Mouse (Mus musculus) midbrain, postnatal 0 days (tissue): ENCODE data around the gene Katnb1. TPM values are rescaled to one million over a fixed set of nuclear protein-coding genes. Genes with fewer than 3 reads are reported as not detected.

Source experiments
- ATAC-seq: fragments of 200-750 bp; cut with Nextera tagmentation; 2 replicates; pipeline ENCODE4 v1.8.0; 2017; ENCODE audit warnings: moderate number of reproducible peaks, mild to moderate bottlenecking, moderate TSS enrichment, moderate library complexity; ENCODE audit not compliant: low FRiP score
- DNase-seq: peaks from one replicate; pipeline ENCODE4 v3.0.0-alpha.2; 2015; ENCODE audit warnings: low spot score
- H3K27ac ChIP-seq: fragments of 300-500 bp; sonication (generic); 2 replicates; pipeline ENCODE4 v1.5.1; 2014; ENCODE audit warnings: low read depth, mild to moderate bottlenecking, low read length, mixed read lengths
- H3K27me3 ChIP-seq: fragments of 300-500 bp; sonication (generic); 2 replicates; pipeline ENCODE4 v1.6.1; 2014; ENCODE audit warnings: low read length, control low read depth, mixed read lengths; ENCODE audit not compliant: insufficient read depth
- H3K36me3 ChIP-seq: fragments of 300-500 bp; sonication (generic); 2 replicates; pipeline ENCODE4 v1.6.1; 2014; ENCODE audit warnings: low read length, control low read depth, mixed read lengths; ENCODE audit not compliant: insufficient read depth
- H3K4me1 ChIP-seq: fragments of 300-500 bp; sonication (generic); 2 replicates; pipeline ENCODE4 v1.6.1; 2014; ENCODE audit warnings: mild to moderate bottlenecking, control low read depth, antibody characterized with exemption, low read length, mixed read lengths; ENCODE audit not compliant: insufficient read depth
- H3K4me2 ChIP-seq: fragments of 300-500 bp; sonication (generic); 2 replicates; pipeline ENCODE4 v1.6.1; 2014; ENCODE audit warnings: low read depth, mild to moderate bottlenecking, low read length, mixed read lengths; ENCODE audit not compliant: poor library complexity, severe bottlenecking
- H3K4me3 ChIP-seq: fragments of 300-500 bp; sonication (generic); 2 replicates; pipeline ENCODE4 v1.5.1; 2014; ENCODE audit warnings: low read depth, mild to moderate bottlenecking, low read length, moderate library complexity
- H3K9ac ChIP-seq: fragments of 300-500 bp; sonication (generic); replicated peaks from 2 replicates; pipeline ENCODE4 v1.6.1; 2014; ENCODE audit warnings: mild to moderate bottlenecking, low read length, moderate library complexity, mixed read lengths; ENCODE audit not compliant: poor library complexity, severe bottlenecking
- H3K9me3 ChIP-seq: fragments of 300-500 bp; sonication (generic); 2 replicates; pipeline ENCODE4 v1.6.1; 2016; ENCODE audit warnings: low read length, control low read depth
- CTCF ChIP-seq: IDR thresholded peaks from 2 replicates; pipeline ENCODE4 v1.5.1; 2016; ENCODE audit warnings: antibody characterized with exemption, mild to moderate bottlenecking
- WGBS: fragments of 180-500 bp; shearing (Covaris S2); extraction: QIAGEN DNeasy Blood & Tissue Kit; methylation state at CpG from one replicate; pipeline ENCODE4 v1.1.7; 2014; 5-methylcytosine and 5-hydroxymethylcytosine counted together
- polyA plus RNA-seq: library from polyadenylated mRNA; unstranded; fragments of >200 nt; fragmentation: Nextera tagmentation; extraction: Ambion mirVana; gene quantifications from 2 replicates; pipeline ENCODE4 v1.2.1, GENCODE M21; 2015
- total RNA-seq: library from RNA; depleted of rRNA; stranded (reverse); fragments of >200 nt; gene quantifications from 2 replicates; pipeline ENCODE4 v1.2.3, GENCODE M21; 2014

Gene Katnb1
- total and polyA plus RNA-seq, 2 experiments from 2014 or later = 52.5 to 61.6 TPM

GRCm38 (mm10) chr8:95142985-95143804 lies 62.2 kb downstream of the Katnb1 start:
- peak; percentile 71 for DNase-seq
- H3K36me3 ChIP-seq = no peaks in the 10 kb centered on the region
- peak overlapping the region; percentile 79 for H3K4me3 ChIP-seq
- no peak for TF ChIP-seq CTCF
- peaks cover 21% of the 10 kb centered on the region for H3K4me1 ChIP-seq
- peak overlapping the region; percentile 77 for H3K27ac ChIP-seq
- H3K27me3 ChIP-seq = no peaks in the 10 kb centered on the region; the same call in 1 of the 2 replicates
- 9% methylated on average over 17 of the region's 17 CpGs for WGBS
- ATAC-seq = peak; percentile 52
- no peaks in the 10 kb centered on the region for H3K9me3 ChIP-seq
- H3K9ac ChIP-seq = peak overlapping the region; percentile 92
- H3K4me2 ChIP-seq = peak overlapping the region; percentile 95

DNA sequence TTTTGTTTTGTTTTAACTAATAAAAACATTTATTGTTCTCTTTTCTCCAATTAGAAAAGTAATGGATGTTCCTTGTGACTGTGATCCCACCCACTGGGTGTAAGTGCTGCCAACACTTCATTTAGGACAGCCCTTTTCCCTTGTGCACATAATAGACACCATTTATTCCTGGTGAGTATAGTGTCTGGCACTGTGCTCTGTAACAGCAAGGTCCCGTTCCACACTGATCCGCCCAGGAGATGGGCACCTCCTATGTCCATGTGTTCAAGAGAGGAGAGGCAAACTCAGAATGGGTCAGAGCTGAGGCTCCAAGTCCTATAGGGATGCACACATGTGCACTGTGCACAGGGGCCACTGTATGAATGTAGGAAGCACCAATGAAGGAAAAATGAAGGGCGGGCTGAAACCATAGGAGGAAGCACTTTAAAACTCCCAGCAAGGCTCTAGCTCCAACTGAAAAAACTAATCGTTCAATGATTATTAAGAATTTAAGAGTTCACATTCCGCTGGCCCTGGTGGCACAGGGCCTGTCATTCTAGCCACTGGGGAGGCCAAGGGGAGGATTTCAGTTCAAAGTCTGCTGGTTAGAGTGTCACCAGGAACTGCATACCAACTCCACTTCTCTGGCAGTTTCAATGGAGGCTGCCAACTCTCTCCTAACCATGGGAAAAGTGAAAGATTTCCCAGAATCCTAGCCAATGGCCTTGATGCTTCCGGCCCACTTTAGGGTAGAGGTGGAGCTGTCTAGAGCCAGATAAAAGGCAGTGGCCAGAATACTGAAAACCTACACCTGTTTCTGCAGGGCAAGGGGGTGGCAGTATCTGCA lies 63.0 kb downstream of the Katnb1 start:
- ATAC-seq (0 out of 2 replicates have a peak, but pooled peaks have one; percentile 9), DNase-seq (peak; percentile 53)
- no peak overlapping the region for H3K9ac ChIP-seq
- no peaks in the 10 kb centered on the region for H3K9me3 ChIP-seq
- WGBS = 65% methylated on average over 6 of the region's 6 CpGs
- H3K27me3 ChIP-seq = no peaks in the 10 kb centered on the region
- H3K36me3 ChIP-seq = no peaks in the 10 kb centered on the region
- H3K4me3 ChIP-seq = no peak overlapping the region
- TF ChIP-seq CTCF = no peak
- no peak overlapping the region for H3K4me2 ChIP-seq
- peaks cover 21% of the 10 kb centered on the region for H3K4me1 ChIP-seq
- H3K27ac ChIP-seq = peak overlapping the region; percentile 77

GRCm38 (mm10) chr8:95144631-95145015 lies 63.6 kb downstream of the Katnb1 start:
- no peak overlapping the region for H3K27ac ChIP-seq
- DNase-seq (no peak), ATAC-seq (no peak)
- H3K9me3 ChIP-seq = no peaks in the 10 kb centered on the region
- H3K4me2 ChIP-seq = no peak overlapping the region
- H3K4me3 ChIP-seq = no peak overlapping the region
- TF ChIP-seq CTCF = no peak
- H3K36me3 ChIP-seq = no peaks in the 10 kb centered on the region
- H3K27me3 ChIP-seq = no peaks in the 10 kb centered on the region
- peaks cover 21% of the 10 kb centered on the region for H3K4me1 ChIP-seq
- WGBS = 42% methylated on average over 2 of the region's 2 CpGs
- H3K9ac ChIP-seq = no peak overlapping the region

DNA sequence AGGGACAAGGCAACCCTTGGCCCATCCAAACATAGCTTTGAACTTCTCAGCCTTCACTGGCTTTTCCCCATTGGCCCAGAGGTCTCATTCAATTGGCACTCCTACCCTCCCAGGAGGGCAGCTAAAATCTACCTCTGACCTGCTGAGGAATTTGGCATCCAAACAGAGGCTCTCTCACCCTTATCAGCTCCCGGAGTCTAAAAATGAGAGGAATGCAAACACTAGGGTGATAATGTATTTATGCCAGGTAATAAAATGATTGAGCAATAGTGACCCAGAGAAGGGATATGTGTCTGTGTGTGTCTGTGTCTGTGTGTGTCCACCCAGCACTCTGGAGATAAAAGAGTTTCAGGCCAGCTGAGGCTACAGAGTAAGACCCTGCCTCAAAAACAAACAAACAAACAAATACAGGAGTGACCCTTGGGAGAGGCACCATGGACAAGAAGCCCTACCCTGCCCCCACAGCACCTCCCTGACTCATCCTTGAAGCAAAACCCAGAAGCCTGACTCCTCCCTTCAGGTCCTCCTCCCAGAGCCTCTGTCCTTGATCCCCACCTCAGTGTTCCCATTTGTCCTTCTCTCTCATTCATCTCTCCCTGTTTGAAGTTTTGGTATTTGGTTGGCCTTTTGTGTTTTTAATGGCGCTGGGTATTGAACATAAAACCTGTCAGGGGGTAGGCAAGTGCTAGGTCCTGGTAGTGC lies 65.2 kb downstream of the Katnb1 start:
- Histone ChIP-seq H3K36me3 (no peaks in the 10 kb centered on the region), H3K27me3 (no peaks in the 10 kb centered on the region), H3K4me1 (peaks cover 16% of the 10 kb centered on the region), H3K4me2 (no peak overlapping the region), H3K27ac (no peak overlapping the region), H3K9ac (no peak overlapping the region), H3K4me3 (no peak overlapping the region), H3K9me3 (no peaks in the 10 kb centered on the region)
- ATAC-seq (no peak), DNase-seq (no peak)
- WGBS = 87% methylated on average over 2 of the region's 2 CpGs
- TF ChIP-seq CTCF = no peak

GRCm38 (mm10) chr8:95146846-95147245 lies 65.9 kb downstream of the Katnb1 start:
- no peak for TF ChIP-seq CTCF
- H3K27ac ChIP-seq = no peak overlapping the region
- H3K4me2 ChIP-seq = no peak overlapping the region
- H3K27me3 ChIP-seq = no peaks in the 10 kb centered on the region
- no peak overlapping the region for H3K9ac ChIP-seq
- no peak overlapping the region for H3K4me3 ChIP-seq
- no peaks in the 10 kb centered on the region for H3K9me3 ChIP-seq
- ATAC-seq (no peak), DNase-seq (no peak)
- WGBS = 92% methylated on average over 5 of the region's 5 CpGs
- peaks cover 12% of the 10 kb centered on the region for H3K4me1 ChIP-seq
- no peaks in the 10 kb centered on the region for H3K36me3 ChIP-seq
